Mouse (Mus musculus) retina, postnatal 7 days (tissue): Measurements from ENCODE around the gene Lamp1.

Experiments used
- DNase-seq: peaks from one replicate; pipeline ENCODE4 v3.0.0-alpha.2; 2012; ENCODE audit warnings: low read depth, low spot score

Gene Lamp1

DNA sequence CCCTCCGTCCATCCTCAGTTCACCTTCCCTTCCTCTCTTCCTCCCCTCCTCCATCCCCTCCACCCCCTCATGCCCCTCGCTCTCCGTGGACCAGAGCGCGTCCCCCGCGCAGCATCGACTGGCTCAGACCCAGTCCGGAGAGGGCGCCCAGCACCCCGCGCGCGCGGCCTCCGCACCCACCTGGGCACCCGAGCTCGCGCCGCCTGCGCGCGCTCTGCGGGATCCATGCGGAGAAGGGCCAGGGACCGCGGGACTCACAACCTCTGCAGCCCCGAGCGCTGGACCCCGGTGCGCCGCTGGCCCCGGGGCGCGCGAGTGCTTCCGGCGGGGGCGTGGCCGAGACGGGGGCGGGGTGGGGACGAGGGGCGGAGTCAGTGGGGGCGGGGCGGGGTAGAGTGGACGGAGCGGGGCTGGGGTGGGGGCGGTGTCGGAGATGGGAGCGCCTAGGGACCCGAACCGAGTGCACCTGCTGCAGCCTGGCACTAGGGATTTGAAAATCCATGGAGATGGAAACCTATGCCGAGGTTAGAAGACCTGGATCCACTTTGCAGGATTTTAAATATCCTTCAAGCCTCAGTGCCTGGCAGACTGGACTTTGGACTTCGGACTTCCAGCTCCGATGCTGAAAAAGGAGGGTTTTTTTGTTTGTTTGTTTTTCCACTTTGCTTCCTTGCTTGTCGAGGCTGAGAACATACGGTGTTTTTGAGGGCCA lies 41.5 kb downstream of the Lamp1 start, which contains the start of gene Grtp1:
Gene Grtp1, minus strand, starts transcription at position 320 of the 712 bp plus-strand sequence.
- peak; percentile 38 for DNase-seq

GRCm38 (mm10) chr8:13201013-13201334 lies 42.0 kb downstream of the Lamp1 start:
- DNase-seq, result no peak

DNA sequence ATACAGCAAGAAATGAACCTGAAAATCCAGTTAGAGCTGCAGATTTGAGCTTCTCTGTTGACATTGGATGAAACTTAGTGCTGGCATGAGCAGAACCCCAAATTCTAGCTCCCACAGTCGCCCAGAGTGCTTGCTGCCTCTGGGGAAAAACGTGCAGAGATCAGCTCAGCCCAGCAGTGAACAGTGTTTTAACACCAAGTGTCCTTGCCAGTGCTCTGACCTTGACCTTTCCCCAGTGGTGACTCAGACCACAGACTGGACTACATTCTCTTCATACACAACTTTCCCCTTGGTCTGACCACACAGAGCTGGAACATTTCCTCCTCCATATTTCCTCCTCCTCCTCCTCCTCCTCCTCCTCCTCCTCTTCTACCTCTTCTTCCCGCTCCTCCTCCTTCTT lies 43.1 kb downstream of the Lamp1 start:
- no peak for DNase-seq

DNA sequence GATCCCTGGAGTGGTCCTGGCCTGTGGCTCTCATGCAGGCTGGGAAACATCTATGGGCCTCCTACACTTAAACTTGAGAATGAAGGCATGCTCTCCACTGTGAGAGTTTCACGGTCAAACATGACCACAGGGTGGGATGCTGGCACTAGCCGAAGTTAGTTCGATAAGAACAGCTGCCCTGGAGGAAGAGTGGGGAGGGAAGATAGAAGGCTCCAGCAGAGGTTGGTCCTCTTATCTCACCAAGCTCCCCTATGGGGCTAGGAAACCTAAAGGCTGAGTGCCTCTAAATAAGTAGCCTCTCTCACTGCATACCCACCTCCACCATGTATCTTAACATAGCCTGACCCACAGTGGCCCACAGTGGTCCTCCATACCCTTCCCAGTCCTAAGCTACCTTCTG lies 43.8 kb downstream of the Lamp1 start:
- DNase-seq, result no peak

GRCm38 (mm10) chr8:13203472-13203871 lies 44.5 kb downstream of the Lamp1 start:
- no peak for DNase-seq

DNA sequence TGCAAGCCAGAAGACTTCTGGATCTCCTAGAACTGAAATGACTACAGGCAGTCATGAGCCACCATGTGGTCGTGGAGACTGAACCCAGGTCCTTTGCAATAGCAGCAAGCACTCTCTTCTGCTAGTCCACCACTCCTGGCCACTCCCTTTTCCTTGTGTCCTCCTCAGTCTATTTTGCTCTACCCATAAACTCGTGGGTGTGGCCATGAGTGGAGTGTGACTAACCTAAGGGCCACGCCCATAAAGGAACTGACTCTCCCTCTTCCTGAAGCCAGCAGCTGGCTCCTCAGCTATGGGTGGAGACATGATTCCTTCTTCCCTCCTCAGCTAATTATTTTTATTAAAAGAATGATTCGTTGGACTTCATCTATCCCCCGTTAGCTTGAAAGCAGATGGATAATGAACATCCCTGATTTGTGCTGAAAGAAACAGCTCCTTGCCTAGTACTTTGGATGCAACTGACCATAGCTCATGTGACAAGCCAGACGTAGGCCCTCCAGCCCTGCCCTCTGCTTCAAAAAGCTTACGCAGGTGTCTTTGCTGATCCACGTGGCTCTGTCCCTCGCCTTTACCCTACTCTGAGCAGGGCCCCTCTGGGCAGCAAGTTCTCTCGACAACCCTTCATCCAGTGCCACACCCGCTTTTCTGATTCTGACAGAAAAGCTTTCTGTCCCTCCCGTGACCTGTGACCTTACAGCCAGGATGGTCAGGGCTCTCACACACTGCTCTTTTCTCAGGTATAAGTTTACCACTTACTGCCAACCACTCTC lies 45.6 kb downstream of the Lamp1 start:
- no peak for DNase-seq

DNA sequence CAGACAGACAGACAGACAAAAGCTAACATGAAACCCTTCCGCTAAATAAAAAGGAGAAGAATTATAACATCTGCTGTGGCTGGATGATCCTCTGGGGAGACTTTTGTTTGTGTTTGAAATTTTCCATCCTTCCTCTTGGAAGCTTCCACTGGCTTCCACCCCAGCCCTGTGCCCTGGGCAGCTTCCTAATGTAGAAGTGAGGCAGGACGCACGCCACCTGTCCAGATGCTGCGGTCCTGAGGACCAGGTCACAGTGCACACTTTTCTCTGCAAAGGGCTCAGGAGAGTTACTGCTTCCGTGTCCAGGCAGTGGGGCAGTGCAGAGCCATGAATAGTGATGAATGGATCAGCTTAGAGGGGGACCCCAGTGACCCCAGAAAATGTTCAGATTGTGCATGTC lies 46.4 kb downstream of the Lamp1 start:
- no peak for DNase-seq

- no peak for DNase-seq
Measured at GRCm38 (mm10) chr8:13206290-13206689, 47.3 kb downstream of the Lamp1 start.

DNA sequence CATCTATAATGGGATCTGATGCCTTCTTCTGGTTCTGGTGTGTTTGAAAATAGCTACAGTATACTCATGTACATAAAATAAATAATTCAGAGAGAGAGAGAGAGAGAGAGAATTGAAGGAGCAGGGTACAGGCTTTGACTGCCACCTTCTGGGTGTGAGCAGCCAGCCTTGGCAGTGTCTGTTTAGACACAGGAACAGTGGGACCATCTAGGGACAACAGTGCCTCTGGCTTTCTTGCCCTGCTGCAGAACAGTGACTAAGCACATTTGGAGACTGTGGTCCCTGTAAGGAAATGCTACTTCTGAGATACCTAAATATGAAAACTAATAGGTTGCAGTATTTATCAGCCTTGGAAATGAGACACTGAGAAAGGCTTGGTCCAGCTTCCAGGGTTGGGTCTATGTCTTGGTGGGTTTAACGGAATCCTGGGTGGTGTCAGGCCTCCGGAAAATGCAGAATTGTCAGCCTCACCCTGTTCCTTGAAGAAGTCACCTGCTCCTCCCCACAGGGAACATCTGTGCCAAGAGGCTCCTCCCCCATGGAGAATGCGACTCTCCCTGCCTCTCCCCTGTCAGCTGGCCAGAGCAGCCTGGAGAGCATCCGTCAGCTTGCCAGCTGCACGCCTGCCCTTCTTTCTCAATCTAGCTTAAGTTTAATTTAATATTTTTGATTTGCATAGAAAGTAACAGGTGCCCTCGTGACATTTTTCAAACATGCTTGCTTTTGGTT lies 49.8 kb downstream of the Lamp1 start:
- DNase-seq, result no peak

DNA sequence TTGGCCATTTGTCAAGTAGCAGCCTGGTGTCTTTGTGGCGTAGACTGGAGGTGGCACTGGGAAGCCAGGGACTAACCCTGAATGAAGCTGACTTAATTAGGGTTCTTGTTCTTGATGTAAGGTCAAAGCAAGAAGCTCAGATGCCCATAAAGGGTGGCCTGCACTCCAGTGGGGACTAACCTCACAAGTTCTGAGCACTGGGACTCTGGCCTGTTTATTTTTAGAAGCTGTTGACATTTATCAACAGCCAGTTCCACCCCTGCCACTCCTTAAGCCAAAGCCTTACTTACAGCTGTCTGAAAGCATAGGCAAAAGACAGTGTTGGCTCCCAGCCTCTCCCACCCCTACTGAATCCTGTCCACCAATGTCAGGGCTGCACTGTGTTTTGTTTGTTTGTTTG lies 50.8 kb downstream of the Lamp1 start:
- no peak for DNase-seq

GRCm38 (mm10) chr8:13213479-13214268 lies 54.7 kb downstream of the Lamp1 start:
- peak; percentile 87 for DNase-seq

DNA sequence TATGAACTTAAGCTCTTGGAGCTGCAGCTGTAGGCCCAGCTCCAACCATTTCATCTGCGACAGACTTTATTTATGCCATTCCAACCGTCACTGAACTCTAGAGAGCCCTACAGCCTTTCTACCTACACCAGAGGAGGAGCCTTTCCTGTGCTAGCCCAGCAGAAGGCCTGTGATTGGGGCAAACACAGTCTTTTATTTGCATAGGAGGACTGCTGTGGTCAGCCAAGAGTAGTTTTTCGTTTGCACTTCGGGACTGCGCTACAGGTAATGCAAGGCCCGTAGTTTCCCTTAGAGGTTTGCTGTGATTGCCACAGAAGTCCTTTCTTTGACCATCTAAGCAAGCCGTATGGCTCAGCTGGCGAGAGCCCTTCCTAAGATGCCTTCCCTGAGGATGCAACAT lies 57.4 kb downstream of the Lamp1 start:
- DNase-seq, result no peak

DNA sequence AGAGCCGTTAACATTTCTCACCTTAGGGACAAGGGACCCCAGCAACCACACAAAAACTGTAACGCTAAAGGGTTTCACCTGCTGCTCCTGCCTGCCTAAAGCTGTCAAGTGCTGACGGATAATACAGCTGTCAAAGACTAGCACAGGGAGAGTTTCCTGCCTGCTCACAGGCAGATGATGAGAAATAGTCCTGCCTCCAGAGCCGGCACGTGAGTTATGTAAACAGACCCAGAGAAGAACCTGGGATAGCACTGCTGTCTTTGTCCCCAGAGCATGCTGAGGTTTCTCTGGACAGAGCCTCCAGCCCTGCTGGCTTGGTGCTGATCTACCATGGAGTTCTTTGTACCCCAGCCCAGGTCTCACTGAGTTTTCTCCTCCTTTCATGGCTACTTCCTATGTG lies 58.1 kb downstream of the Lamp1 start:
- DNase-seq, result no peak

- no peak for DNase-seq
Measured at GRCm38 (mm10) chr8:13217986-13218385, 59.0 kb downstream of the Lamp1 start.

DNA sequence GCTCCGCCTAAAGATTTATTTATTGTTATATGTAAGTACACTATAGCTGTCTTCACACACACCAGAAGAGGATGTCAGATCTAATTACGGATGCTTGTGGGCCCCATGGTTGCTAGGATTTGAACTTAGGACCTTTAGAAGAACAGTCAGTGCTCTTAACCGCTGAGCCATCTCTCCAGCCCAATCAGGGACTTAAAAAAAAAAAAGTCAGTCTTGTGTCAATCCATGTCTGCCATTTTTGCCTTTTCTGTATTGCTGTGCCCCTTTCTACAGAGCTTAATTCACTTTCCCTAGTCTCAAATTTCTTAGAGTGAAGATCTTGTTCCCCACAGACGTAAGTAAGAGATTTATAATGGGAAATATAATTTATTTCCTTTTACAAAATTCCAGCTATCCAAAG lies 59.5 kb downstream of the Lamp1 start:
- DNase-seq, result no peak

- DNase-seq, result no peak
Measured at GRCm38 (mm10) chr8:13224426-13224825, 65.5 kb downstream of the Lamp1 start.
